Mouse (Mus musculus): Measurements from ENCODE around the gene Aspdh.

Gene Aspdh

DNA sequence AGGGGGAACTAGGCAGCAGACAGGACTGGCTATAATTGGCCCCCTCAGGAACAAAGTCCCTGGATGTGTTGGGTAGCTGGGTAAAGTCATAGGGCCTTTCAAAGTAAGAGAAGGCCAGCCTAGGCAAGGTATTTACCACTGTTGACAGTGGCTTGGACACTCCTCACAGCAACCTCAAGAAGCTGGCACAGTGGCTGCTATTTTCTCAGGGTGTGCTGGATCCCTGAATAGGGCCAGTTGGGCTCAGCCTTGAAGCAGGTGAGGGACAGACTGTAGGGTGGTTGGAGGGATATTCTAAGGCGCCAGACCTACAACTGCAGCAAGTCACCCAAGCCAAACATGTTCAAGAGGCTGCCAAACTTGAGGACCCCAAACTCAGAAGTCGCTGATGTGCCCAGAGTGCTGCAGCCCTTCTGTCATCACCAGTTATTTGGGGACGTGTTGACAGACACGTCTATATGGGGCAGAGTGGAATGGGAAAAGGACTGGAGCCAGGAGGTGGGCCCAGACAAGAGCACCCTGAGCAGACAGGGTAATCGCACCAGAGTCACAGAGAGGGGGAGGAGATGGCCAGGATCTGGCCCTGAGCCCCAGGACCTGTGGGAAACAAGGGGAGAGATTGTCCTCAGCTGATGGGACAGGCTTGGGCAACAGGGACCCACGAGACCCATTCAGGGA, 6.8 kb downstream of the Aspdh start:
- no peak for DNase-seq (ENCODE audit: low spot score)

DNA sequence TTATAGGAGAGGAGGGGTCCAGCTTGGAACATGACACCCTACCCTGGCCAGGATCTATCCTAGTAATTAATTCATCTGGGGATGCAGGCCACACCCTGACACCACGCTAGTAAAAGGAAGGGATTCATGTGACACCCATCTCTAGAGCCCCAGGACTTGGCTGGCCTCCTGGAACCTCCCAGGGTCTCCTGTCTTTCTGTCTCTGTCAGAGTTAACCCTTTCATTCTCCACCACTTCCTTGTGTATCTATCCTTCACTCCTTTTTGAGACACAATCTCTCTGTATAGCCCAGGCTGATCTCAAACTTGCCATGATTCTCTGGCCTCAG, 7.3 kb downstream of the Aspdh start:
- DNase-seq (ENCODE audit: low spot score) = no peak

- DNase-seq (ENCODE audit: low spot score) = no peak
Measured at GRCm38 (mm10) chr7:44472961-44473646, 7.9 kb downstream of the Aspdh start.

DNA sequence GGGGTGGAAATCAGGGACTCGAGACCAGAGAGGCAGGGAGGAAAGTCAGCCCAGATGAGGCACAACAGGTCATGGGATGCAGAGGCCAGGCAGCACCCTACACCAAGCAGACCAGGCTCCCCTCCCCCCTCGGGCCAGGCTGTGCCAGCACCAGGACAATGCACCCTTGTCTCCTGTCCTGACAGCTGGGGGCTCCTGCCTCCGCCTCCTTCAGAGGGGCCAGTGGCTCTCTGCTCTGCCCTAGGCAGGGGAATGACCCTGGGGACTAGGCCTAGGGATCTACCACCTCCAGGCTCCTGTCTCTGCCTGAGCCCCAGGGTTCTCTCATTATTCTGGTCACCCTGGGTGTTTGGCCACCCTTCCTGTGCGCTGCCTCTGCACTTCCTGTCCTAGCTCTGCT, 9.2 kb downstream of the Aspdh start:
- peak; percentile 69 for DNase-seq (ENCODE audit: low spot score)

- no peak for DNase-seq (ENCODE audit: low spot score)
Measured at GRCm38 (mm10) chr7:44475046-44475614, 9.9 kb downstream of the Aspdh start.

DNA sequence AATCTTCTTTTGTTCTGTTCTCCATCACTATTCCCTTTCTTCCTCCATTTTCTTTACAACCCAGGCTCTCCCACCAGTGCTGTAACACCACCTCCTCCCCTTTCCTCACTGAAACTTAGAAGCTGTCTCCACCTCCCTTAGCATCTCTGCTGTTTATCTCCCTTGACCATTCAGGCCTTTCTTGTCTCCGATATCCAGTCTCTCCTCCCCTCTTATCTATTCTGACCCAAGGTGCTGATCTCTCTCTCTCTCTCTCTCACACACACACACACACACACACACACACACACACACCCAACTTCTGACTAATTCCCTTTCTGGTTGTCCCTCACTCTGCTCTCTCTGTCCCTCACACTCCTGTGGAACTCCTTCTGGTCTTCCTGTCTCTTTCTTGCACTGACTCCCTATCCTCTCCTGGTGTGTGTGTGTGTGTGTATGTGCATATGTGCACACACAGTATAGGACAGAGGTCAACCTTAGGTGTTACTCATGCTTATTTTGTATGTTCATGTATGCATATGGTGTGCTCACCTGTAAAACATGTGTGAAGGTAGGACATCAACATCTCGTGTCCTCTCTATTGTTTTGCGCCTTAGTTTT, 17.7 kb downstream of the Aspdh start:
- no peak for DNase-seq (ENCODE audit: low spot score)

DNA sequence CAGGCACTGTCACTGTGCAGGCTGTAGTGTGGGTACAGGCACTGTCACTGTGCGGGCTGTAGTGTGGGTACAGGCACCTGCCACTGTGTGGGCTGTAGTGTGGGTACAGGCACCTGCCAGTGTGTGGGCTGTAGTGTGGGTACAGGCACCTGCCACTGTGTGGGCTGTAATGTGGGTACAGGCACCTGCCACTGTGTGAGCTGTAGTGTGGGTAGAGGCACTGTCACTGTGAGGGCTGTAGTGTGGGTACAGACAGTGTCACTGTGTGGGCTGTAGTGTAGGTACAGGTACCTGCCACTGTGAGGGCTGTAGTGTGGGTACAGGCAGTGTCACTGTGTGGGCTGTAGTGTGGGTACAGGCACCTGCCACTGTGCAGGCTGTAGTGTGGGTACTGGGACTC, 18.9 kb downstream of the Aspdh start:
- no peak for DNase-seq (ENCODE audit: low spot score)

DNA sequence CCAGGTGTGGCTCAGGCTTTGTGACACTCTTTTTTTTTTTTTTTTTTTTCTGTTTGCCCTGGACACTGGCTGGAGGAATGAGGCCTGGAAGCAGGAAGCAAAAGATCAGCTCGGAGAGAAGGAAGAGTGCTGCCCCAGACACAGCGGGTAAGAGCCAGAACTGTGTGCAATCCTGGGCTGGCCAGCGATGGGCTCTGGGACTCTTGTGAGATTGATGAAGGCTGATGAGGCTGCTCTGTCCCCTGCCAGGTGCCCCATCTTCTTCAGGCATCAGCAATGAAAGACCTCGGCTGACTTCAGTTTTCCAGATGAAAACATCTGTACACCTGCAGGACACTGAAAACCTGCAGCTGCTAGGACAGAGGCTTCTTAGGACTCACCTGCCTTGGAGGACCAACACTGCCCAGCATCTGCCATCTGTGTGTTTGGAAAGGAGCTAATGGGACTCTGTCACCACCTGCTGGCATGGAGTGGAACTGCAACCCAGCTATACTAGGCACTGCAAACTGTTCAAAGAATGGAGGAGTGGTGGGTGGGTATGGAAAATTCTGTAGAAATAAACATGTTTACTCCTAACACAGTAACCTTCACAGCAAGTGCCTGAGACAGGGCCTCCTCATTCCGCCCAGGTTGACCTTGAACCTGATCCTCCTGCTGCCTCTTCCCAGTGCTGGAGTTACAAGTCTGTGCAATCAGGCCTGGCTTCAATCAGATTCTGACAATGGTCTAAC, 19.8 kb downstream of the Aspdh start:
- peak; percentile 79 for DNase-seq (ENCODE audit: low spot score)

GRCm38 (mm10) chr7:44485572-44486195, 20.5 kb downstream of the Aspdh start:
- DNase-seq (ENCODE audit: low spot score) = no peak

DNA sequence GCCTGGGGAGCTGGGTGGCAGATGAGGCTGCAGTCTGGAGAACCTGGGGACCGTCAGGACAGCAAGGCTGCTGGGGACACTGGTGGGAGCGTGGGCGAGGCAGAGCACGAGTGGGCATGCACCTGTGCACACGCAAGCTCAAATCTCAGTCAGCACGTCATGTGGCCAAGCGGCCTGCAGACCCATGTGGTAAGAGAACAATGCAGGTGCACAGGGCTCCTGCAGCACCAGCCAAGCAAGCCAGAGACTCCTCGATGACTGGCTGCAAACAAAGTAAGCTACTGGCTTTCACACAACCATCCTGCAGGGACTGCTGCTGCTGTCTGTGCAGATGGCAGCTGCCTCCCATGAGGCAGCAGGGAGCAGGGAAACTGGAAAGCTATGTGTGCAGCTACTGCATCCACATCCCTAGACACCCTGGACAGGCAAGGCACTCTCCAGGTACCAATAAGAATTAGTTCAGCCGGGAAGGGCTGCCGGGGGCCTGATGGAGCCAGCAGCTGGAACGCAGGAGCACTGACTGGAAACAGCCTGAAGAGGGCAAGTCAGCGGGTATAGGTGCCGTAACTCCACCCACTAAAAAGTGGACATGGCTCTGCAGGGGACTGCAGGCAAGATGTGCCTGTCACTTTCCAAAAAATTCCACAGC, 21.9 kb downstream of the Aspdh start:
- DNase-seq (ENCODE audit: low spot score) = no peak

DNA sequence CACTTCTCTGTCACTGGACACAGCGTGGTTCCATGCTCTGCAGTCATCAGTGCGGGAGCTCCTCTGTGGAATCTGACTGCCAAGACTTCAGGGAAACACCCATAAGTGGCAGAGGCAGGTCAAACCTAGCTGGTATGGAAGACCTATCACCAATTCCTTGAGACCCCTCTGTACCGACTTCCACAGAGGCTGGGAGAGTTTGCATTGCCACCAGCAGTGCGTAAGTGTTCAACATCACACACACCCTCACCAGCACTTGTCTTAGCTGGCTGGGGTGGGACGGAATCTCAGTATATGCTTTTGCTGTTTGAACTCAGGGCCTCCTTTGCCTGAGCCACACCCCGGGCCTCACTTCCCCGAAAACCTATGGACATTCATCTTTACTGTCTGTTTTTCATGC, 22.7 kb downstream of the Aspdh start:
- no peak for DNase-seq (ENCODE audit: low spot score)

- no peak for DNase-seq (ENCODE audit: low spot score)
Measured at GRCm38 (mm10) chr7:44488545-44488944, 23.4 kb downstream of the Aspdh start.

DNA sequence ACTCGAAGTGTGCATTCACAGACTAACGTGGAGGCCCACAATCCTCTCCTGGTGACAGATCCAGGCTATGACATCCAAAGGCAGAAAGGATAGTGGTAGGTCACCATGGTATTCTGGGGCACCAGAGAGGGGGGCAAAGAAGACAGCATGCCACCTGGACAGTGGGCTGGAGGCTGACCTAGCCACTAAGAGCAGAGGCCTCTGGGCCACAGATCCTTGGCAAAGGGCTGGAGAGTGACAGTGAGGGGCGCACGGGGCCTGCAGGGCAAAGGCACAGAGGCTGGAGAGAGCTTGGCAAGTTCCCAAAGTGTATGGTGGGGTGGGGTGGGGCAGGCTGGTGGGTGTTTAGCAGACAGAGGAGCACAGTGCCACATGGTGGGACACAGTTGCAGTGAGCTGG, 25.1 kb downstream of the Aspdh start:
- no peak for DNase-seq (ENCODE audit: low spot score)

GRCm38 (mm10) chr7:44491391-44491790, 26.2 kb downstream of the Aspdh start:
- no peak for DNase-seq (ENCODE audit: low spot score)

DNA sequence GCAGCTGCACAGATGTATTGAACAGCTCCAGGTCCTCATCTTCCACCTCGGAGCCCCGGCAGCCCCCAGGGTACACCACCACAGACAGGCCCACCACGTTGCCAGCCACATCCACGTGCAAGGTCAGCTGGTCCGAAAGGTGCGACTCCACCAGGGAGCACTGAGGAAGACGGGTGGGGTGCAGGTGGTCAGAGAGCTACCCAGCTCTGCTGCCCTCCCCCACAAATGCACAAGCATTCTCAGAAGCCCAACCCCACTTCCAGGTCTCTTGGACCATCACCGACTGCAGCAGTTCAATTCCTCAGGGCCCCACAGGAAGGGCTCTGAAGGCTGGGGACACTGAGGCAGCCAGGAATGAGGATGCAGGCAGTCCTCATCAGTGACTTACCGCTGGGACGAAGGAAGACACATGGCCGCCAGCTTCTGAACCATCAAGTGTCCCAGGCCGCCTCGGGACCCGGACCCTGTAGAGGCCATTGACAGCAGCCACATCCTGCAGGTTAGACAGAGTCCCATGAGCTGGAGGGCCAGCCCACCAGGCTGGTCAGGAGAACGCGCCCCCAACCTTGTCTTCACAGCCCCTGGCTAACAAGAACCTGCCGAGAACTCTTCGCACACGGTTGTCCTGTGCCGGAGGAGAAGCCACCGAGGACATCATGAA, 27.1 kb downstream of the Aspdh start:
- DNase-seq (ENCODE audit: low spot score) = no peak

DNA sequence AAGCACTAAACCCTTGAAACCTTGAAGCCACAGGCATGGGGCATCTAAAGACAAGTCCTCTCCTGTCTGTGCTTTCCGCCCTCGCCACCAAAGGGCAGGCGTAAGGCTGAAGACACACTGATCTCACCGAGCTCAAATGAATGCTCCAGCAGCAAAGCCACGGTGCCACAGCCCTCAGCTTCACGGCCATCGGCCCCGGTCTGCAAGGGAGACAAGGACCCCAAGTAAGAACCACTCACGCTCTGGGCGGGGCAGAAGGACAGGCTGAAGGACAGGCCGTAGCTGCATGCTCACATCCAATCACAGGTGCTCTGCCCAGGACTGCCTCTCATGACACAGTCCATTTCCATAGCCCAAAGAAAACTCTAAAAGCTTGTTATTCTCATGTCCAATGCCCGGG, 29.5 kb downstream of the Aspdh start:
- DNase-seq (ENCODE audit: low spot score) = no peak

DNA sequence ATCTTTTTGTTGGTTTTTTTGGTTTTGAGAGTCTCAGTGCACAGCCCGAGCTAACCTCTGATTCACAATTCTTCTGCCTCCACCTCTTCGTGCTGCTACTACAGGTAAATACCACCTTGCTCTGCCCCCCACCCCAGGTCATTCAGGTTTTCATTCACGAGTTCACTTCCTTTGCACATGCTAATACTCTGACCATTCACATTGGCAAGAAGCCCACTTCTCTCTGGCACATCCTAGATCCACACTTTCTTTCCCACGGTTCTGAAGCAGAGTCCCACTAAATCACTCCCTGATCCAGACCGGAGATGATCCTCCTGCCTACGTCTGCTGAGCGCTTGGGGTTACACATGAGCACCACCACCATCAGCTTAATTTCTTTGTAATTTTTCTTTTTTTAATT, 29.9 kb downstream of the Aspdh start:
- DNase-seq (ENCODE audit: low spot score) = no peak

DNA sequence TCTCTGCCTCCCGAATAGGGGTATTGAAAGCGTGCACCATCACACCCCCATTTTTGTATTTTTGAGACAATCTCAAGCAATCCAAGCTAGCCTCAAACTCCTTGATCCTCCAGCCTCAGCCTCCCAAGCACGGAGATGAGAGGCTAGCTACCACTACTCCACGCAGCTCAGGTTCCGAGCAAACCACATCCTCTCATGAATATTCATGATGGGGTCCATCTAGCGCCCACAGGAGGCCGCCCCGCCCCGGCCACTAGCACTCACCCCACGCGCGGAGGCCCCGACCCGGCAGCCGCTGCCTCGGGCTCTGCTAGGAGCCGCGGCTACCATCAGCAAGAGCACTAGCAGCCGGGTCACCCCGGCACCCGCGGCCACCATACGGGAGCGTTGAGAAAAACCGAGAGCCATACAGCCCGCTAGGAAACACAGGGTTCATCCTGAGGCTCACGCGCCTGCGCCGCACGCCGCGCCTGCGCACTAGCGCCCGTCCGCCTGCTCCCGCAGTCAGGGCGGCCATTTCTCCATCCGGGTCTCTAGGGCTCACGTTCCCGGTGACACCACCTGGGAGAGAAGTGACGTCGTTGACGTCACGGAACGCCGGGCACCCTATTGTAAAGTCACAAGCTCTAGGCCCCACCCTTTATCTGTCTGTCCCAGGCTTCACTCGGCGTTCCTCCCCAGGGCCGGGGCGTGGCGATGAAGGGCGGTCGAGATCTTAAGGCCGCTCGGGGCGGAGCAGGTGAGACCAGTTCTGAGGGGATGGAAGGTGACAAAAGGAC, 31.0 kb downstream of the Aspdh start, which contains the start of the genes Emc10 and Fam71e1:
Gene Emc10, minus strand, starts transcription at position 538 of the 779 bp plus-strand sequence.
Gene Fam71e1, plus strand, starts transcription at position 590 of the 779 bp plus-strand sequence.
- peak; percentile 93 for DNase-seq (ENCODE audit: low spot score)

GRCm38 (mm10) chr7:44496771-44497109, 31.5 kb downstream of the Aspdh start:
- DNase-seq (ENCODE audit: low spot score) = no peak

DNA sequence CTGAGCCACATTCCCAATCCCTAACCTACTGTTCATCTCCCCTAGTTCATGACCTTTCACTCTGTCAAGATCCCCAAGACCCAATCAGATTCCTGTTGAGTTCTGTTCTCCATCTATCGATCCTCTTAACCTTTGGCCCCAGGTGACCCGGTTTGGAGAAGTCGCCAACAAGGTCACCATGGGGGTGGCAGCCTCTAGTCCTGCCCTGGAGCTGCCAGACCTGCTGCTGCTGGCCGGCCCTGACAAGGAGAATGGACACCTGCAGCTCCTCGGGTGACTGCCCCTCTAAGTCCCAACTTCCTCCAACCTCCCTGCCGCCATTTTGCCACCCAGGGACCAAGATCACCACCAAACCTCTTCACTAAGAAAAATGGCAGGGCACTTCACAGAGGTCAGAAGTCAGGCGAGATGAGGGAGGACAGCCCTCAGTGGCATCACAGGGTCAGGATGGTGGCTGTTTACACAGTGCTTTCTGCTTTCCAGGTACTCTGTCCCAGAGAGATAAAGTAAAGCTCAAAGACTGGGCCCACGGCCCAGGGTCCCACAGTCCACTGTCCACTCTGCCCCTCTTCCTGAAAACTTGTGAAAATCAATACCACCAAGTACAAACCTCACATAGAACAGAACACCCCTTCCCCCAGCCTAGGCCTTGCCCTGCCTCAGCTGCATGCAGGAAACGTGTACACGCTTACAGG, 32.3 kb downstream of the Aspdh start:
- DNase-seq (ENCODE audit: low spot score) = no peak

Measured in layer of hippocampus, adult 9-10 months (tissue).